Mouse (Mus musculus) midbrain, embryonic 13.5 days (tissue): ENCODE data around the gene Hexim1. TPM values are rescaled to one million over a fixed set of nuclear protein-coding genes. Genes with fewer than 3 reads are reported as not detected.

Source experiments
- ATAC-seq: fragments of 200-750 bp; cut with Nextera tagmentation; 2 replicates; pipeline ENCODE4 v1.8.0; 2017; ENCODE audit warnings: mild to moderate bottlenecking, moderate TSS enrichment, moderate library complexity
- H3K27ac ChIP-seq: fragments of 300-500 bp; sonication (generic); 2 replicates; pipeline ENCODE4 v1.5.1; 2015; ENCODE audit warnings: inconsistent platforms, mild to moderate bottlenecking, moderate library complexity
- H3K27me3 ChIP-seq: fragments of 300-500 bp; sonication (generic); 2 replicates; pipeline ENCODE4 v1.6.1; 2015; ENCODE audit warnings: mild to moderate bottlenecking, inconsistent platforms
- H3K36me3 ChIP-seq: fragments of 300-500 bp; sonication (generic); 2 replicates; pipeline ENCODE4 v1.6.1; 2015; ENCODE audit warnings: mild to moderate bottlenecking, inconsistent platforms
- H3K4me1 ChIP-seq: fragments of 300-500 bp; sonication (generic); replicated peaks from 2 replicates; pipeline ENCODE4 v1.6.1; 2015; ENCODE audit warnings: inconsistent platforms
- H3K4me2 ChIP-seq: fragments of 300-500 bp; sonication (generic); replicated peaks from 2 replicates; pipeline ENCODE4 v1.6.1; 2015; ENCODE audit warnings: moderate library complexity, mild to moderate bottlenecking, inconsistent platforms
- H3K4me3 ChIP-seq: fragments of 300-500 bp; sonication (generic); replicated peaks from 2 replicates; pipeline ENCODE4 v1.5.1; 2015; ENCODE audit warnings: mild to moderate bottlenecking, inconsistent platforms
- H3K9ac ChIP-seq: fragments of 300-500 bp; sonication (generic); replicated peaks from 2 replicates; pipeline ENCODE4 v1.6.1; 2015; ENCODE audit warnings: mild to moderate bottlenecking, inconsistent platforms
- H3K9me3 ChIP-seq: fragments of 300-500 bp; sonication (generic); 2 replicates; pipeline ENCODE4 v1.6.1; 2016; ENCODE audit warnings: mild to moderate bottlenecking, inconsistent platforms
- WGBS: fragments of 180-500 bp; shearing (Covaris S2); methylation state at CpG from one replicate; pipeline ENCODE4 v1.1.7; 2015; 5-methylcytosine and 5-hydroxymethylcytosine counted together
- polyA plus RNA-seq: library from polyadenylated mRNA; unstranded; fragments of >200 nt; fragmentation: Nextera tagmentation; extraction: Ambion mirVana; gene quantifications from 2 replicates; pipeline ENCODE4 v1.2.1, GENCODE M21; 2015

Gene Hexim1
- polyA plus RNA-seq, 1 experiment from 2014 or later: 3.9 TPM

DNA sequence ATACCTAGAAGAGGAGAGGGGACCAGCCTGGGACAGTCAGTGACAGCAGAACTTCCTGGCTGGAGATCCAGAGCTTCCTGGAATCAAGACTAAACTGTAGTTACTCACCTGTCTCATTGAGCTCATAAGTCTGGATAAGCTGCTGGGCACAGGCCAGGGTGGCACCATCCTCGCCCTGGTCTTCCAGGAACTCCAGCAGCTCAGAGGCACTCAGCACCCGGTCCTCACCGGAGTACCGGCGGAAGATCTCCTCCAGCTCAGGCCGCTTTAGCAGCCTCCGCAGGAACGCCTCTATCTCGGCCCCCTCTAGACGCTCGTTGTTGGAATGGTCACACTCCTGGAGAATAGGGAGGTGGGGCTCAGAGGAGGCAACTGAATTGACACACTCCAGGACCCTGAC, 37.9 kb upstream of the Hexim1 start:
- H3K9me3 ChIP-seq: no peaks in the 10 kb centered on the region
- no peak overlapping the region for H3K9ac ChIP-seq
- H3K4me1 ChIP-seq: peaks cover 26% of the 10 kb centered on the region
- H3K27me3 ChIP-seq: peaks cover 47% of the 10 kb centered on the region
- H3K4me3 ChIP-seq: no peak overlapping the region
- no peak overlapping the region for H3K4me2 ChIP-seq
- no peak overlapping the region for H3K27ac ChIP-seq
- H3K36me3 ChIP-seq: no peaks in the 10 kb centered on the region
- no peak for ATAC-seq
- WGBS: 86% methylated on average over 11 of the region's 11 CpGs

DNA sequence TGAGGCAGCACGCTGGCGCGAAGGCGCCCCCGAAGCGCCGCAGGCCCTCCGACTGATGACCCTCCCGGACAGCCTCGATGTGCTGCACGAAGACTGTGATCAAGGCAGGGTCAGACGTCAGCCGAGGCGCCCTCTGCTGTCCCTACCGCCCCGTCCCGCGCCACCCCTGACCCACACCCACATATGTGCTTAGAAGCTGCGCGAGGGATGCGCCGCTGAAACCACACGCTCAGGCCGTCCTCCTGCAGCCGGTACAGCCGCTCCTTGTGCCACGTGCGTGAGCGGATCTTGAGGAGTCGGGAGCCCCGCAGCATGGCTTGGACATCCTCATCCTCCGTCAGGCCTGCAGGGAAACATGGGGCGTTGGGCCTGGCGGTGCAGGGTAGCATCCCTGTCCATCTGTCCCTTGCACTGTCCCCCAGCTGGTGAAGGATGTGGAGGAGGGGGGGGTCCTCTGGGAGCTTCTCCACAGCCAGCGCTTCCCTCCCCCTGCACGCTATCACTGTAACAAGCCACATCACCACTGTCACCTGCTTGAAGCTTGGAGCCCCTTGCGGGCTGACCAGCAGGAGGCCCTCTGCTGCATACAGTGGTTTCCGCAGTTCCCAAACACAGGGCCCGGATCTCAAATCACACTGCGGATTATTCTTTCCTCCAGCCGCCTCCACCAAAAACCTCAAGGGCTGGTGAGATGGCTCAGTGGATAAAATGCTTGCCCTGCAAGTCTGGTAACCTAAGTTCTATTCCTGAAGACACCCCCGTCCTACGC, 35.5 kb upstream of the Hexim1 start:
- peaks cover 13% of the 10 kb centered on the region for H3K4me1 ChIP-seq
- WGBS: 1% methylated on average over 41 of the region's 43 CpGs
- no peaks in the 10 kb centered on the region for H3K9me3 ChIP-seq
- no peaks in the 10 kb centered on the region for H3K36me3 ChIP-seq
- H3K27ac ChIP-seq: no peak overlapping the region
- ATAC-seq: peak; percentile 65
- peaks cover 47% of the 10 kb centered on the region for H3K27me3 ChIP-seq
- H3K9ac ChIP-seq: peak overlapping the region; percentile 33
- peak overlapping the region; percentile 28 for H3K4me3 ChIP-seq
- peak overlapping the region; percentile 55 for H3K4me2 ChIP-seq

GRCm38 (mm10) chr11:103081631-103082030, 34.4 kb upstream of the Hexim1 start:
- peaks cover 47% of the 10 kb centered on the region for H3K27me3 ChIP-seq
- no peak overlapping the region for H3K4me2 ChIP-seq
- H3K9ac ChIP-seq: no peak overlapping the region
- no peak overlapping the region for H3K4me3 ChIP-seq
- H3K4me1 ChIP-seq: peaks cover 13% of the 10 kb centered on the region
- H3K9me3 ChIP-seq: no peaks in the 10 kb centered on the region
- WGBS: 53% methylated on average over 6 of the region's 6 CpGs
- ATAC-seq: no peak
- no peak overlapping the region for H3K27ac ChIP-seq
- H3K36me3 ChIP-seq: no peaks in the 10 kb centered on the region

GRCm38 (mm10) chr11:103093306-103093705, 22.7 kb upstream of the Hexim1 start:
- H3K4me2 ChIP-seq: no peak overlapping the region
- H3K27me3 ChIP-seq: peaks cover 27% of the 10 kb centered on the region
- no peak for ATAC-seq
- no peak overlapping the region for H3K4me3 ChIP-seq
- no peak overlapping the region for H3K27ac ChIP-seq
- no peaks in the 10 kb centered on the region for H3K36me3 ChIP-seq
- peaks cover 8% of the 10 kb centered on the region for H3K4me1 ChIP-seq
- H3K9ac ChIP-seq: no peak overlapping the region
- WGBS: 97% methylated on average over 7 of the region's 7 CpGs
- H3K9me3 ChIP-seq: no peaks in the 10 kb centered on the region

- Histone ChIP-seq H3K9ac (no peak overlapping the region), H3K4me3 (no peak overlapping the region), H3K36me3 (no peaks in the 10 kb centered on the region), H3K9me3 (no peaks in the 10 kb centered on the region), H3K4me2 (no peak overlapping the region), H3K27me3 (peaks cover 35% of the 10 kb centered on the region), H3K27ac (no peak overlapping the region), H3K4me1 (peaks cover 8% of the 10 kb centered on the region)
- 75% methylated on average over 20 of the region's 20 CpGs for WGBS
- no peak for ATAC-seq
Observed at GRCm38 (mm10) chr11:103093862-103094833, 21.9 kb upstream of the Hexim1 start.

- Histone ChIP-seq H3K9me3 (no peaks in the 10 kb centered on the region), H3K27ac (no peak overlapping the region), H3K9ac (no peak overlapping the region), H3K4me3 (no peak overlapping the region), H3K4me2 (no peak overlapping the region), H3K36me3 (no peaks in the 10 kb centered on the region), H3K27me3 (peaks cover 46% of the 10 kb centered on the region), H3K4me1 (peaks cover 8% of the 10 kb centered on the region)
- 48% methylated on average over 9 of the region's 9 CpGs for WGBS
- no peak for ATAC-seq
Observed at GRCm38 (mm10) chr11:103095107-103095670, 20.8 kb upstream of the Hexim1 start.

GRCm38 (mm10) chr11:103095801-103096200, 20.2 kb upstream of the Hexim1 start:
- H3K4me3 ChIP-seq: no peak overlapping the region
- ATAC-seq: no peak
- 98% methylated on average over 6 of the region's 6 CpGs for WGBS

DNA sequence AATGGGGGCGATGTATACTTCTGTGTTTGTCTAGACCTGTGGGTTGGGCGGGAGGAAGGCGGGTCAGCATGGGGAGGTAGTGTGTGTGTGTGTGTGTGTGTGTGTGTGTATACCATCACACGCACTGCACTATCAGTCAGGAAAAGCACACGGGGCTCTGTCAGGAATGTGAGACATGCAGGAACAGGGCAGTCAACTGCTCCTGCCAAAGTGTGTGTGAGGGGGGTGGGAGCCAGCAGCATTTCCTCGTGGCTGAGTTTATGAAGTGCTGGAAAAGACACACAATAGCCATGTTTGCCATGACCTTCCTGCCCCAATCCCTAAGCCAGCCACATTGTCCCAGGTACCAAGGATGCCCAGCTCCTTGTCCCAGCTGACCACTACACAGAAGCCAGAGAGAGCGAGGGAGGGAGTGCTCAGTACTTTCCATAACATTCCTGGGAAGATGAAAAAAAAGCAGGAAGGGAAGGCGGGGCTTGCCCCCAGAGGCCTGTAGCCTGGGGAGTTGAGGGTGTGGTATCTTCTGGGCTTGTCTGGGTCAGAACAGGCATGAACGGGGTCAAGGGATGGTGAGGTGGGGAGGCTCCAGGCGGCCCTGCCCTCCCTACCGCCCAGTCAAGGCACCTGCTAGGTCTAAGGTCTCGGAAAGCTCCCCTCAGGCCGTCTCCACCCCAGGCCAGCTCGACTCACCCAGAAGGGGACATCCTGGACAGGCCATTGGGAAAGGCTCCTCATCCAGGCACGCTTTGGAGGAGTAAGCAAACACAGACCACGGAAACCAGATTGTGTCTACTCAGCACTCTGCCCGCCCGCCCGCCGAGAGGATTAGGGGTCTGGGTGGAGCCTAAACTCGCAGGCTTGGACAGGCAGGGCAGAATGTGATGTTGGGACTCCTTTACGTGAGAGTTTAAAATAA, 18.8 kb upstream of the Hexim1 start:
- WGBS: 19% methylated on average over 22 of the region's 22 CpGs
- Histone ChIP-seq H3K4me3 (no peak overlapping the region), H3K4me1 (peaks cover 22% of the 10 kb centered on the region), H3K9ac (0 out of 2 replicates have a peak overlapping the region, but pooled peaks have one; percentile 28), H3K27me3 (peaks cover 66% of the 10 kb centered on the region), H3K36me3 (no peaks in the 10 kb centered on the region), H3K9me3 (no peaks in the 10 kb centered on the region), H3K4me2 (peak overlapping the region; percentile 19; the same call in 1 of the 2 replicates), H3K27ac (no peak overlapping the region)
- ATAC-seq: no peak

More at GRCm38 (mm10) chr11:103095801-103096200, 20.2 kb upstream of the Hexim1 start:
- Histone ChIP-seq H3K27me3 (peaks cover 52% of the 10 kb centered on the region), H3K4me1 (peaks cover 8% of the 10 kb centered on the region), H3K36me3 (no peaks in the 10 kb centered on the region), H3K27ac (no peak overlapping the region), H3K4me2 (no peak overlapping the region), H3K9ac (no peak overlapping the region), H3K9me3 (no peaks in the 10 kb centered on the region)

DNA sequence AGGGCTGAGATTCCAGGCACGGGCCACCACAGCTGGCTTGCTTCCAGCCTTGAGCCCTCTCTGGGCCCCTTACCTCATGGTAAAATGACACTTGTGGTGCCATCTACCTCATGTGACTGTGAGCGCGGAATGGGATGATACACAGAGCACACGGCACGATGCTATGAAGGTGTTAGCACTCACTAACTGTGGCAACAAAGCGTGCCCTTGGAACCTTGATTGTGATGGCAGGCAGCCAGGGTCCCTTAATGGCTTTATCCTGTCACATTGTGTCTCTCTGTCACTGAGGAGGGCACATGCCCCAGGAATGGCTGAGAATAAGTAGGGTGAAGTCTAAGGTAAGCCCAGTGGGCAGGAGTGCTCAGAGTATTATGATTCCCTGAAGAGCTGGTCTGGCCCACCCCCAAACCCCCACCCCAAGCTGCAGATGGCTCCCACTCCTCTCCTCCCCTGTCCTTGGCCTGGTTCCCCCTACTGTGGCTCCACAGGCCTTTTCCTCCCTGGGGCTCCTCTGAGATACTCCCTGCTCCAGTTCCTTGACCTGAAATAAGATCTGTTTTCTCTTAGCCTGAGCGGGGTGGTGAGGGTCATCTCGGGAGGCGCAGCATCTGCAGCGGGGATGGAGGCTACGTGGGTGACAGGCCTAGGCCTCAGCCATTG, 17.4 kb upstream of the Hexim1 start:
- Histone ChIP-seq H3K4me2 (no peak overlapping the region), H3K9me3 (no peaks in the 10 kb centered on the region), H3K27ac (no peak overlapping the region), H3K36me3 (no peaks in the 10 kb centered on the region), H3K9ac (no peak overlapping the region), H3K27me3 (peaks cover 73% of the 10 kb centered on the region), H3K4me1 (peaks cover 30% of the 10 kb centered on the region), H3K4me3 (no peak overlapping the region)
- WGBS: 70% methylated on average over 11 of the region's 11 CpGs
- no peak for ATAC-seq

GRCm38 (mm10) chr11:103099352-103099940, 16.6 kb upstream of the Hexim1 start:
- Histone ChIP-seq H3K27me3 (peaks cover 77% of the 10 kb centered on the region), H3K36me3 (no peaks in the 10 kb centered on the region), H3K4me1 (peaks cover 30% of the 10 kb centered on the region), H3K9me3 (no peaks in the 10 kb centered on the region), H3K4me3 (no peak overlapping the region), H3K9ac (no peak overlapping the region), H3K4me2 (no peak overlapping the region), H3K27ac (no peak overlapping the region)
- WGBS: 56% methylated on average over 12 of the region's 12 CpGs
- no peak for ATAC-seq
